Mouse (Mus musculus): ENCODE results near the gene Psors1c2. TPM values are rescaled to one million over a fixed set of nuclear protein-coding genes. Genes with fewer than 3 reads are reported as not detected.

Gene Psors1c2
- polyA plus RNA-seq, 1 experiment from 2014 or later = 0.69 TPM

- no peaks in the 10 kb centered on the region for H3K4me1 ChIP-seq (replicated peaks; ENCODE audit: control insufficient read depth, insufficient read depth, low read length)
- no peaks in the 10 kb centered on the region for H3K27me3 ChIP-seq (replicated peaks; ENCODE audit: control insufficient read depth, insufficient read depth, low read length)
- H3K27ac ChIP-seq (ENCODE audit: low read depth, low read length) = no peak overlapping the region
- no peak overlapping the region for H3K4me2 ChIP-seq
- no peaks in the 10 kb centered on the region for H3K36me3 ChIP-seq (ENCODE audit: control insufficient read depth, insufficient read depth, low read length)
- H3K9me3 ChIP-seq (ENCODE audit: control insufficient read depth, low read length) = no peaks in the 10 kb centered on the region
- DNase-seq (ENCODE audit: low spot score) (no peak), ATAC-seq (replicated peaks; ENCODE audit: low FRiP score) (no peak)
- no peak overlapping the region for H3K4me3 ChIP-seq (ENCODE audit: low read depth, low read length)
- WGBS = 25% methylated on average over 5 of the region's 5 CpGs
- H3K9ac ChIP-seq (ENCODE audit: low read depth, low read length) = no peak overlapping the region
Measured at GRCm38 (mm10) chr17:35548636-35549035, 15.6 kb downstream of the Psors1c2 start.

GRCm38 (mm10) chr17:35549437-35550142 is 16.6 kb downstream of the Psors1c2 start:
- Histone ChIP-seq H3K9me3 (ENCODE audit: control insufficient read depth, low read length) (no peaks in the 10 kb centered on the region), H3K36me3 (ENCODE audit: control insufficient read depth, insufficient read depth, low read length) (no peaks in the 10 kb centered on the region), H3K4me3 (ENCODE audit: low read depth, low read length) (no peak overlapping the region), H3K4me2 (no peak overlapping the region), H3K27me3 (replicated peaks; ENCODE audit: control insufficient read depth, insufficient read depth, low read length) (no peaks in the 10 kb centered on the region), H3K9ac (ENCODE audit: low read depth, low read length) (no peak overlapping the region), H3K27ac (ENCODE audit: low read depth, low read length) (peak overlapping the region; percentile 16), H3K4me1 (replicated peaks; ENCODE audit: control insufficient read depth, insufficient read depth, low read length) (no peaks in the 10 kb centered on the region)
- ATAC-seq (replicated peaks; ENCODE audit: low FRiP score) (no peak), DNase-seq (ENCODE audit: low spot score) (no peak)
- WGBS = 43% methylated on average over 15 of the region's 15 CpGs

GRCm38 (mm10) chr17:35550143-35550494 is 17.1 kb downstream of the Psors1c2 start:
- H3K27ac ChIP-seq (ENCODE audit: low read depth, low read length) = peak overlapping the region; percentile 16; the same call in 1 of the 2 replicates
- H3K4me3 ChIP-seq (ENCODE audit: low read depth, low read length) = no peak overlapping the region
- DNase-seq (ENCODE audit: low spot score) (no peak), ATAC-seq (replicated peaks; ENCODE audit: low FRiP score) (no peak)
- no peak overlapping the region for H3K4me2 ChIP-seq
- no peaks in the 10 kb centered on the region for H3K9me3 ChIP-seq (ENCODE audit: control insufficient read depth, low read length)
- no peaks in the 10 kb centered on the region for H3K27me3 ChIP-seq (replicated peaks; ENCODE audit: control insufficient read depth, insufficient read depth, low read length)
- WGBS = 91% methylated on average over 4 of the region's 4 CpGs
- H3K4me1 ChIP-seq (replicated peaks; ENCODE audit: control insufficient read depth, insufficient read depth, low read length) = no peaks in the 10 kb centered on the region
- no peak overlapping the region for H3K9ac ChIP-seq (ENCODE audit: low read depth, low read length)
- no peaks in the 10 kb centered on the region for H3K36me3 ChIP-seq (ENCODE audit: control insufficient read depth, insufficient read depth, low read length)

GRCm38 (mm10) chr17:35550871-35551270 is 17.9 kb downstream of the Psors1c2 start:
- no peak overlapping the region for H3K4me2 ChIP-seq
- ATAC-seq (replicated peaks; ENCODE audit: low FRiP score) (no peak), DNase-seq (ENCODE audit: low spot score) (no peak)
- no peaks in the 10 kb centered on the region for H3K36me3 ChIP-seq (ENCODE audit: control insufficient read depth, insufficient read depth, low read length)
- H3K9me3 ChIP-seq (ENCODE audit: control insufficient read depth, low read length) = no peaks in the 10 kb centered on the region
- no peaks in the 10 kb centered on the region for H3K4me1 ChIP-seq (replicated peaks; ENCODE audit: control insufficient read depth, insufficient read depth, low read length)
- H3K27me3 ChIP-seq (replicated peaks; ENCODE audit: control insufficient read depth, insufficient read depth, low read length) = no peaks in the 10 kb centered on the region
- WGBS = 51% methylated on average over 8 of the region's 8 CpGs
- no peak overlapping the region for H3K27ac ChIP-seq (ENCODE audit: low read depth, low read length)
- no peak overlapping the region for H3K4me3 ChIP-seq (ENCODE audit: low read depth, low read length)
- H3K9ac ChIP-seq (ENCODE audit: low read depth, low read length) = no peak overlapping the region

GRCm38 (mm10) chr17:35551881-35552414 is 18.9 kb downstream of the Psors1c2 start, which contains the start of gene Cdsn:
TSS of gene Cdsn (plus strand) at chr17:35552128.
- H3K9ac ChIP-seq (ENCODE audit: low read depth, low read length) = no peak within 1 kb of the TSS
- WGBS = 75% methylated on average over 10 of the region's 10 CpGs
- no peaks in the 10 kb centered on the region for H3K36me3 ChIP-seq (ENCODE audit: control insufficient read depth, insufficient read depth, low read length)

GRCm38 (mm10) chr17:35554321-35554720 is 21.3 kb downstream of the Psors1c2 start:
- H3K4me3 ChIP-seq (ENCODE audit: low read depth, low read length) = no peak overlapping the region
- no peaks in the 10 kb centered on the region for H3K36me3 ChIP-seq (ENCODE audit: control insufficient read depth, insufficient read depth, low read length)
- no peaks in the 10 kb centered on the region for H3K4me1 ChIP-seq (replicated peaks; ENCODE audit: control insufficient read depth, insufficient read depth, low read length)
- no peaks in the 10 kb centered on the region for H3K27me3 ChIP-seq (replicated peaks; ENCODE audit: control insufficient read depth, insufficient read depth, low read length)
- H3K27ac ChIP-seq (ENCODE audit: low read depth, low read length) = no peak overlapping the region
- WGBS = 73% methylated on average over 5 of the region's 5 CpGs
- H3K4me2 ChIP-seq = no peak overlapping the region
- no peaks in the 10 kb centered on the region for H3K9me3 ChIP-seq (ENCODE audit: control insufficient read depth, low read length)
- H3K9ac ChIP-seq (ENCODE audit: low read depth, low read length) = no peak overlapping the region
- DNase-seq (ENCODE audit: low spot score) (no peak), ATAC-seq (replicated peaks; ENCODE audit: low FRiP score) (no peak)

More at GRCm38 (mm10) chr17:35551881-35552414, 18.9 kb downstream of the Psors1c2 start, which contains the start of gene Cdsn:
- H3K9me3 ChIP-seq (ENCODE audit: control insufficient read depth, low read length) = no peaks in the 10 kb centered on the region
- no peak within 1 kb of the TSS for H3K4me2 ChIP-seq
- no peaks in the 10 kb centered on the region for H3K4me1 ChIP-seq (replicated peaks; ENCODE audit: control insufficient read depth, insufficient read depth, low read length)
- no peak for DNase-seq (ENCODE audit: low spot score)
- H3K27ac ChIP-seq (ENCODE audit: low read depth, low read length) = no peak within 1 kb of the TSS
- no peaks in the 10 kb centered on the region for H3K27me3 ChIP-seq (replicated peaks; ENCODE audit: control insufficient read depth, insufficient read depth, low read length)
- H3K4me3 ChIP-seq (ENCODE audit: low read depth, low read length) = no peak within 1 kb of the TSS
- no peak for ATAC-seq (replicated peaks; ENCODE audit: low FRiP score)

GRCm38 (mm10) chr17:35554761-35555397 is 21.9 kb downstream of the Psors1c2 start:
- H3K36me3 ChIP-seq (ENCODE audit: control insufficient read depth, insufficient read depth, low read length) = no peaks in the 10 kb centered on the region
- DNase-seq (ENCODE audit: low spot score) = no peak
- H3K9me3 ChIP-seq (ENCODE audit: control insufficient read depth, low read length) = no peaks in the 10 kb centered on the region
- 85% methylated on average over 18 of the region's 18 CpGs for WGBS
- no peak overlapping the region for H3K4me2 ChIP-seq
- no peak for ATAC-seq (replicated peaks; ENCODE audit: low FRiP score)
- no peaks in the 10 kb centered on the region for H3K4me1 ChIP-seq (replicated peaks; ENCODE audit: control insufficient read depth, insufficient read depth, low read length)
- no peak overlapping the region for H3K9ac ChIP-seq (ENCODE audit: low read depth, low read length)
- H3K4me3 ChIP-seq (ENCODE audit: low read depth, low read length) = no peak overlapping the region
- no peak overlapping the region for H3K27ac ChIP-seq (ENCODE audit: low read depth, low read length)
- no peaks in the 10 kb centered on the region for H3K27me3 ChIP-seq (replicated peaks; ENCODE audit: control insufficient read depth, insufficient read depth, low read length)

- Histone ChIP-seq H3K9ac (ENCODE audit: low read depth, low read length) (no peak overlapping the region), H3K4me2 (no peak overlapping the region), H3K4me3 (ENCODE audit: low read depth, low read length) (no peak overlapping the region), H3K4me1 (replicated peaks; ENCODE audit: control insufficient read depth, insufficient read depth, low read length) (no peaks in the 10 kb centered on the region), H3K27me3 (replicated peaks; ENCODE audit: control insufficient read depth, insufficient read depth, low read length) (no peaks in the 10 kb centered on the region), H3K36me3 (ENCODE audit: control insufficient read depth, insufficient read depth, low read length) (no peaks in the 10 kb centered on the region), H3K27ac (ENCODE audit: low read depth, low read length) (no peak overlapping the region), H3K9me3 (ENCODE audit: control insufficient read depth, low read length) (no peaks in the 10 kb centered on the region)
- no peak for DNase-seq (ENCODE audit: low spot score)
- 84% methylated on average over 13 of the region's 13 CpGs for WGBS
- ATAC-seq (replicated peaks; ENCODE audit: low FRiP score) = no peak
Measured at GRCm38 (mm10) chr17:35556186-35556765, 23.3 kb downstream of the Psors1c2 start.
